Mouse (Mus musculus): ENCODE results near the gene Trex1. TPM values are rescaled to one million over a fixed set of nuclear protein-coding genes. Genes with fewer than 3 reads are reported as not detected.

Gene Trex1
- polyA plus RNA-seq, 1 experiment from 2014 or later = 16.6 TPM

- H3K27ac ChIP-seq (ENCODE audit: low read length) = no peak overlapping the region
- H3K9ac ChIP-seq (replicated peaks; ENCODE audit: low read length) = no peak overlapping the region
- no peak overlapping the region for H3K4me3 ChIP-seq (ENCODE audit: low read length)
- no peaks in the 10 kb centered on the region for H3K27me3 ChIP-seq (ENCODE audit: insufficient read depth, low read length)
- H3K4me2 ChIP-seq (replicated peaks; ENCODE audit: low read depth, low read length) = no peak overlapping the region
- H3K4me1 ChIP-seq (ENCODE audit: insufficient read depth, low read length) = peaks cover 11% of the 10 kb centered on the region; the same call in 1 of the 2 replicates
- ATAC-seq (ENCODE audit: low FRiP score, low TSS enrichment) = no peak
- no peaks in the 10 kb centered on the region for H3K9me3 ChIP-seq (ENCODE audit: low read length)
- WGBS = 84% methylated on average over 9 of the region's 9 CpGs
- no peaks in the 10 kb centered on the region for H3K36me3 ChIP-seq (ENCODE audit: insufficient read depth, low read length)
Observed at GRCm38 (mm10) chr9:109008081-109008480, 51.5 kb downstream of the Trex1 start.

Other genes starting within 250 kb of the Trex1 start
- gene Celsr3, start 233.4 kb downstream of the Trex1 start, polyA plus RNA-seq (2015; fragmentation: Nextera tagmentation; extraction: Ambion mirVana) = 0.12 and 0.26 TPM in 2 replicates
- gene Slc26a6, start 206.5 kb downstream of the Trex1 start, polyA plus RNA-seq (2015; fragmentation: Nextera tagmentation; extraction: Ambion mirVana) = 14.4 and 15.3 TPM in 2 replicates
- gene Tmem89, start 145.1 kb downstream of the Trex1 start, polyA plus RNA-seq (2015; fragmentation: Nextera tagmentation; extraction: Ambion mirVana) = not detected in 2 replicates
- gene Uqcrc1, start 123.1 kb downstream of the Trex1 start, polyA plus RNA-seq (2015; fragmentation: Nextera tagmentation; extraction: Ambion mirVana) = 621 and 666 TPM in 2 replicates
- 2.9 and 3.9 TPM in 2 replicates for gene Col7a1, start 106.1 kb downstream of the Trex1 start, polyA plus RNA-seq (2015; fragmentation: Nextera tagmentation; extraction: Ambion mirVana)
- gene Ucn2, start 73.7 kb downstream of the Trex1 start, polyA plus RNA-seq (2015; fragmentation: Nextera tagmentation; extraction: Ambion mirVana) = 0.31 TPM in 1 of 2 replicates, not detected in the other
- gene Pfkfb4, start 68.0 kb downstream of the Trex1 start, polyA plus RNA-seq (2015; fragmentation: Nextera tagmentation; extraction: Ambion mirVana) = 10.4 and 10.9 TPM in 2 replicates
- 104 and 110 TPM in 2 replicates for gene Shisa5, start 21.2 kb downstream of the Trex1 start, polyA plus RNA-seq (2015; fragmentation: Nextera tagmentation; extraction: Ambion mirVana)
- 26.7 and 30.7 TPM in 2 replicates for gene Atrip, start 14.4 kb upstream of the Trex1 start, polyA plus RNA-seq (2015; fragmentation: Nextera tagmentation; extraction: Ambion mirVana)
- 16.5 and 16.8 TPM in 2 replicates for gene Ccdc51, start 22.8 kb upstream of the Trex1 start, polyA plus RNA-seq (2015; fragmentation: Nextera tagmentation; extraction: Ambion mirVana)
- gene Tma7, start 22.9 kb upstream of the Trex1 start, polyA plus RNA-seq (2015; fragmentation: Nextera tagmentation; extraction: Ambion mirVana) = 494 and 537 TPM in 2 replicates
- gene Plxnb1, start 35.7 kb upstream of the Trex1 start, polyA plus RNA-seq (2015; fragmentation: Nextera tagmentation; extraction: Ambion mirVana) = 18.9 and 19.8 TPM in 2 replicates
- not detected in 2 replicates for gene Fbxw21, start 102.3 kb upstream of the Trex1 start, polyA plus RNA-seq (2015; fragmentation: Nextera tagmentation; extraction: Ambion mirVana)
- gene Fbxw13, start 136.2 kb upstream of the Trex1 start, polyA plus RNA-seq (2015; fragmentation: Nextera tagmentation; extraction: Ambion mirVana) = not detected in 2 replicates
- not detected in 2 replicates for gene Fbxw20, start 175.0 kb upstream of the Trex1 start, polyA plus RNA-seq (2015; fragmentation: Nextera tagmentation; extraction: Ambion mirVana)
- not detected in 2 replicates for gene Fbxw14, start 227.9 kb upstream of the Trex1 start, polyA plus RNA-seq (2015; fragmentation: Nextera tagmentation; extraction: Ambion mirVana)

Data from kidney, embryonic 16.5 days (tissue).